In the genomic region with DNA sequence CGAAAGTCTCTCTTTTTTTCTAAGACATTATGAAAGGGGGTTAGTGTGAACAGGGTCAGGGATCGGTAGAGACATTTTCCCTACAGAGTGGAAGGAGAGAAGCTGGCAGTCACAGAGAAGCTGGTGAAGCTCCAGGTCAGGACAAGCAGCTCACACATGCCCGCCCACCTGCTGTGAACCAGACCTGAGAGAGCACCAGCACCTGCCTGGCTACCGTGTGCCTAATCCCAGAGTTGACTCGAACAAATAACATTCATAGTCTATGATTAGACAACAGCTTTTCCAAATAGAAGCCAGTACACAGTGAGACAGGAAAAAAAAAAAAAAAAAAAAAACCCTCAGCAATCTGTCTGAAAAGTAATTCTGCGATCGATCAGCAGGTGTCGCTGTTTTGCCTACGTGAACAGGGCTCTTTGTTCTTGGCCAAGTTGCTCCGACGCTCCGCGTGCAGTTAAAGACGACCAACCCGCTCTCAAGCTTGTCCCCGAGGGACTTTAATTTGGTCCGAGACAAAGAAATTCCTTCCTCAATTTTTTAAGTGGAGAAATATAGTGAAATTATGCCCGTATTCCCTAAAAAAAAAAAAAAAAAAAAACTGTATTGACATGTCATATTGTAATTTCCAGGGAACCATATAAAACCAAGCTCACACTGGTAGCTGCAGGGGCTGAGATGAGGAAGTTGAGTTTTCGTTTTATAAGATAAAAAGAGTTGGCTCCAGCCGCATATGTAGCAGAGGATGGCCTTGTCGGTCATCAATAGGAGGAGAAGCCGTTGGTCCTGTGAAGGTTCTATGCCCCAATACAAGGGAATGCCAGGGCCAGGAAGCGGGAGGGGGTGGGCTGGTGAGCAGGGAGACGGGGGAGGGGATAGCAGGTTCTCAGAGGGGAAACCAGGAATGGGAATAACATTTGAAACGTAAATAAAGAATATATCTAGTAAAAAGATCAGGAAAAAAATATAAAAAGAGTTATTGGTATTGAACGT, we compare ENCODE assay signal across 8 mouse cellular contexts. TPM values are rescaled to one million over a fixed set of nuclear protein-coding genes. Genes with fewer than 3 reads are reported as not detected.
A peak's percentile ranks its signal among the peaks of the same experiment; 100 is the strongest.
DNase-seq lines count a peak whose midpoint lies in the region; ATAC-seq lines count a peak whose summit lies in the region.

No protein-coding gene starts in this region.

- peak overlapping the region; percentile 54 for H3K9ac ChIP-seq in hindbrain, embryonic 16.5 days (ENCODE audit: low read depth, low read length)

- peak; percentile 85 for DNase-seq in R1 (ENCODE audit: low read depth, low spot score)
- peak; percentile 84 to 93 for DNase-seq in cerebellum, postnatal 25 days
- DNase-seq in gastrocnemius, adult 18-20 months (ENCODE audit: low spot score) = peak; percentile 86
- peak; percentile 54 for DNase-seq in left cerebral cortex, adult 11 months (ENCODE audit: low spot score)
- DNase-seq in lung, postnatal 4 days = peak; percentile 75 to 88
- peak; percentile 87 for DNase-seq in retina, postnatal 7 days (ENCODE audit: low read depth, low spot score)
- peak; percentile 37 for DNase-seq in urinary bladder, adult 2 months (ENCODE audit: low spot score)

- peak overlapping the region; percentile 19 for H3K4me3 ChIP-seq in hindbrain, embryonic 16.5 days (ENCODE audit: low read length)

- ATAC-seq in hindbrain, embryonic 16.5 days = peak; percentile 57; the same call in 1 of the 2 replicates

- H3K27ac ChIP-seq in hindbrain, embryonic 16.5 days (ENCODE audit: low read depth, low read length) = peak overlapping the region; percentile 72

- no peaks in the 10 kb centered on the region for H3K9me3 ChIP-seq in hindbrain, embryonic 16.5 days (ENCODE audit: control insufficient read depth, low read length)

- no peaks in the 10 kb centered on the region for H3K27me3 ChIP-seq in hindbrain, embryonic 16.5 days (replicated peaks; ENCODE audit: control insufficient read depth, insufficient read depth, low read length)

- peak overlapping the region; percentile 50 for H3K4me2 ChIP-seq in hindbrain, embryonic 16.5 days (ENCODE audit: low read length)

- H3K36me3 ChIP-seq in hindbrain, embryonic 16.5 days (ENCODE audit: control insufficient read depth, insufficient read depth, low read length) = no peaks in the 10 kb centered on the region

- H3K4me1 ChIP-seq in hindbrain, embryonic 16.5 days (ENCODE audit: control insufficient read depth, insufficient read depth, low read depth, low read length) = no peaks in the 10 kb centered on the region; the same call in 1 of the 2 replicates

- WGBS in hindbrain, embryonic 16.5 days = 13% methylated on average over 26 of the region's 26 CpGs

RNA-seq across cellular contexts. Expression of a gene that starts 48.4 kb away (rescaled TPM):
- not detected for total RNA-seq in gastrocnemius, adult 18-20 months (2021)
- polyA plus RNA-seq in hindbrain, embryonic 16.5 days (2015; fragmentation: Nextera tagmentation; extraction: Ambion mirVana) = 6.0 and 6.6 TPM in 2 replicates
- polyA plus RNA-seq in urinary bladder, adult 2 months (2012; rRNA removed) = 38.2 and 49.5 TPM in 2 replicates

Comparison
In these comparisons a context has a peak if more than half of its experiments do, and no peak if none do; other contexts are left out.
1. Peak in every context shown above with its lines: DNase-seq, ATAC-seq, H3K4me3 ChIP-seq and H3K27ac ChIP-seq.
2. DNase-seq: peak in every context shown above with its lines; median percentile 88 in cerebellum, postnatal 25 days; 87 in retina, postnatal 7 days; 86 in gastrocnemius, adult 18-20 months; 85 in R1; 82 in lung, postnatal 4 days; 54 in left cerebral cortex, adult 11 months; 37 in urinary bladder, adult 2 months.